Mouse (Mus musculus): ENCODE results near the gene Mdm4. TPM values are rescaled to one million over a fixed set of nuclear protein-coding genes. Genes with fewer than 3 reads are reported as not detected.
"Not testable (repeated sequence)": the region's sequence is repeated elsewhere in the genome, so short reads cannot be mapped to it uniquely, and the experiment has no call there.

Mdm4 gene
- polyA plus RNA-seq, 1 experiment from 2014 or later: 48.0 TPM

- H3K9me3 ChIP-seq; H3K36me3 ChIP-seq; H3K4me1 ChIP-seq (replicated peaks); H3K27me3 ChIP-seq; H3K27ac ChIP-seq; H3K9ac ChIP-seq; ATAC-seq (ENCODE audit: low FRiP score): not testable (repeated sequence)
- Histone ChIP-seq H3K4me2 (peak overlapping the region; percentile 62), H3K4me3 (peak overlapping the region; percentile 89)
- WGBS: 40% methylated on average over 22 of the region's 23 CpGs
These were observed 4.6 kb downstream of the Mdm4 start for GRCm38 (mm10) chr1:133025796-133026190.

GRCm38 (mm10) chr1:133025051-133025795 is 5.1 kb downstream of the Mdm4 start:
- H3K4me2 ChIP-seq: peak overlapping the region; percentile 62
- no peaks in the 10 kb centered on the region for H3K9me3 ChIP-seq
- peak overlapping the region; percentile 93 for H3K9ac ChIP-seq
- H3K36me3 ChIP-seq: no peaks in the 10 kb centered on the region
- no peaks in the 10 kb centered on the region for H3K27me3 ChIP-seq
- WGBS: under 1% methylated on average over 40 of the region's 40 CpGs
- peaks cover 13% of the 10 kb centered on the region for H3K4me1 ChIP-seq (replicated peaks)
- H3K27ac ChIP-seq: peak overlapping the region; percentile 96
- peak overlapping the region; percentile 89 for H3K4me3 ChIP-seq
- ATAC-seq (ENCODE audit: low FRiP score): peak; percentile 95

GRCm38 (mm10) chr1:133024426-133024825 is 5.9 kb downstream of the Mdm4 start:
- ATAC-seq (ENCODE audit: low FRiP score): no peak
- H3K27me3 ChIP-seq: no peaks in the 10 kb centered on the region
- 42% methylated on average over 7 of the region's 7 CpGs for WGBS
- peak overlapping the region; percentile 5; the same call in 1 of the 2 replicates for H3K27ac ChIP-seq
- peak overlapping the region; percentile 62 for H3K4me2 ChIP-seq
- H3K4me3 ChIP-seq: peak overlapping the region; percentile 89
- H3K36me3 ChIP-seq: no peaks in the 10 kb centered on the region
- H3K4me1 ChIP-seq (replicated peaks): peaks cover 15% of the 10 kb centered on the region
- H3K9me3 ChIP-seq: no peaks in the 10 kb centered on the region
- peak overlapping the region; percentile 93 for H3K9ac ChIP-seq

- H3K4me3 ChIP-seq: not testable (repeated sequence)
- 94% methylated on average over 3 of the region's 3 CpGs for WGBS
These were observed 6.6 kb downstream of the Mdm4 start for GRCm38 (mm10) chr1:133023723-133024122.

GRCm38 (mm10) chr1:133021971-133022370 is 8.4 kb downstream of the Mdm4 start:
- H3K9ac ChIP-seq; H3K27me3 ChIP-seq; ATAC-seq (ENCODE audit: low FRiP score); H3K9me3 ChIP-seq; H3K4me3 ChIP-seq; H3K27ac ChIP-seq; H3K4me2 ChIP-seq: not testable (repeated sequence)
- Histone ChIP-seq H3K36me3 (peaks cover 15% of the 10 kb centered on the region), H3K4me1 (replicated peaks) (peaks cover 15% of the 10 kb centered on the region)
- WGBS: 100% methylated on average over 2 of the region's 2 CpGs

More at GRCm38 (mm10) chr1:133023723-133024122, 6.6 kb downstream of the Mdm4 start:
- Histone ChIP-seq H3K4me1 (replicated peaks) (peaks cover 15% of the 10 kb centered on the region), H3K9ac (0 out of 2 replicates have a peak overlapping the region, but pooled peaks have one; percentile 93), H3K4me2 (peak overlapping the region; percentile 62)
- H3K9me3 ChIP-seq; H3K36me3 ChIP-seq; ATAC-seq (ENCODE audit: low FRiP score); H3K27me3 ChIP-seq; H3K27ac ChIP-seq: not testable (repeated sequence)

- no peak overlapping the region for H3K9ac ChIP-seq
- H3K27ac ChIP-seq: no peak overlapping the region
- no peaks in the 10 kb centered on the region for H3K27me3 ChIP-seq
- WGBS: 94% methylated on average over 7 of the region's 7 CpGs
- H3K4me2 ChIP-seq: no peak overlapping the region
- peaks cover 15% of the 10 kb centered on the region for H3K4me1 ChIP-seq (replicated peaks)
- H3K4me3 ChIP-seq: no peak overlapping the region
- no peak for ATAC-seq (ENCODE audit: low FRiP score)
- peaks cover 20% of the 10 kb centered on the region for H3K36me3 ChIP-seq
- H3K9me3 ChIP-seq: no peaks in the 10 kb centered on the region
These were observed 9.0 kb downstream of the Mdm4 start for GRCm38 (mm10) chr1:133021391-133021790.

GRCm38 (mm10) chr1:133020137-133020894 is 10.0 kb downstream of the Mdm4 start:
- H3K36me3 ChIP-seq: peaks cover 29% of the 10 kb centered on the region
- H3K27ac ChIP-seq: no peak overlapping the region
- peaks cover 15% of the 10 kb centered on the region for H3K4me1 ChIP-seq (replicated peaks)
- no peaks in the 10 kb centered on the region for H3K9me3 ChIP-seq
- WGBS: 66% methylated on average over 3 of the region's 3 CpGs
- no peak overlapping the region for H3K9ac ChIP-seq
- no peak overlapping the region for H3K4me2 ChIP-seq
- ATAC-seq (ENCODE audit: low FRiP score): no peak
- H3K4me3 ChIP-seq: no peak overlapping the region
- no peaks in the 10 kb centered on the region for H3K27me3 ChIP-seq

- Histone ChIP-seq H3K27ac (no peak overlapping the region), H3K36me3 (peaks cover 37% of the 10 kb centered on the region), H3K4me3 (no peak overlapping the region), H3K9ac (no peak overlapping the region), H3K4me1 (replicated peaks) (peaks cover 12% of the 10 kb centered on the region), H3K27me3 (no peaks in the 10 kb centered on the region), H3K9me3 (no peaks in the 10 kb centered on the region), H3K4me2 (no peak overlapping the region)
- no peak for ATAC-seq (ENCODE audit: low FRiP score)
These were observed 11.0 kb downstream of the Mdm4 start for GRCm38 (mm10) chr1:133019312-133019711.

GRCm38 (mm10) chr1:133018580-133018979 is 11.8 kb downstream of the Mdm4 start:
- Histone ChIP-seq H3K9ac (no peak overlapping the region), H3K27me3 (no peaks in the 10 kb centered on the region), H3K9me3 (no peaks in the 10 kb centered on the region), H3K27ac (no peak overlapping the region), H3K4me2 (no peak overlapping the region), H3K4me3 (no peak overlapping the region), H3K4me1 (replicated peaks) (peaks cover 6% of the 10 kb centered on the region; the same call in 1 of the 2 replicates), H3K36me3 (peaks cover 42% of the 10 kb centered on the region)
- WGBS: 89% methylated on average over 2 of the region's 2 CpGs
- no peak for ATAC-seq (ENCODE audit: low FRiP score)

GRCm38 (mm10) chr1:133016775-133017428 is 13.5 kb downstream of the Mdm4 start:
- Histone ChIP-seq H3K4me3 (no peak overlapping the region), H3K36me3 (peaks cover 50% of the 10 kb centered on the region)
- WGBS: 91% methylated on average over 9 of the region's 9 CpGs

GRCm38 (mm10) chr1:133014196-133014595 is 16.2 kb downstream of the Mdm4 start:
- Histone ChIP-seq H3K9ac (no peak overlapping the region), H3K36me3 (peaks cover 63% of the 10 kb centered on the region), H3K27ac (no peak overlapping the region), H3K4me1 (replicated peaks) (no peaks in the 10 kb centered on the region; the same call in 1 of the 2 replicates), H3K4me3 (no peak overlapping the region), H3K27me3 (no peaks in the 10 kb centered on the region), H3K4me2 (no peak overlapping the region), H3K9me3 (no peaks in the 10 kb centered on the region)
- WGBS: 94% methylated on average over 1 of the region's 1 CpGs
- no peak for ATAC-seq (ENCODE audit: low FRiP score)

More at GRCm38 (mm10) chr1:133016775-133017428, 13.5 kb downstream of the Mdm4 start:
- Histone ChIP-seq H3K4me2 (no peak overlapping the region), H3K27me3 (no peaks in the 10 kb centered on the region), H3K9me3 (no peaks in the 10 kb centered on the region), H3K4me1 (replicated peaks) (peaks cover 6% of the 10 kb centered on the region; the same call in 1 of the 2 replicates), H3K27ac (no peak overlapping the region), H3K9ac (no peak overlapping the region)
- ATAC-seq (ENCODE audit: low FRiP score): no peak

- Histone ChIP-seq H3K27me3 (no peaks in the 10 kb centered on the region), H3K4me2 (no peak overlapping the region), H3K9ac (no peak overlapping the region), H3K27ac (no peak overlapping the region), H3K9me3 (no peaks in the 10 kb centered on the region), H3K4me3 (no peak overlapping the region), H3K36me3 (peaks cover 63% of the 10 kb centered on the region), H3K4me1 (replicated peaks) (no peaks in the 10 kb centered on the region)
- ATAC-seq (ENCODE audit: low FRiP score): no peak
These were observed 17.0 kb downstream of the Mdm4 start for GRCm38 (mm10) chr1:133013331-133013730.

All from hindbrain, embryonic 13.5 days (tissue).